Mouse (Mus musculus): Measurements from ENCODE around the gene Tm2d1. TPM values are rescaled to one million over a fixed set of nuclear protein-coding genes. Genes with fewer than 3 reads are reported as not detected.

Gene Tm2d1
- polyA plus RNA-seq, 1 experiment from 2014 or later = 144 TPM

GRCm38 (mm10) chr4:98395346-98395689 lies 12.2 kb upstream of the Tm2d1 start:
- H3K9me3 ChIP-seq (ENCODE audit: control insufficient read depth, low read length) = no peaks in the 10 kb centered on the region
- peaks cover 7% of the 10 kb centered on the region; the same call in 1 of the 2 replicates for H3K4me1 ChIP-seq (replicated peaks; ENCODE audit: control insufficient read depth, insufficient read depth, low read length)
- peak overlapping the region; percentile 91 for H3K4me3 ChIP-seq (replicated peaks; ENCODE audit: low read length)
- no peak for ATAC-seq (ENCODE audit: low FRiP score)
- 1% methylated on average over 7 of the region's 7 CpGs for WGBS
- peak overlapping the region; percentile 93 for H3K4me2 ChIP-seq (replicated peaks)
- no peaks in the 10 kb centered on the region for H3K27me3 ChIP-seq (ENCODE audit: control insufficient read depth, insufficient read depth, low read length)
- peak overlapping the region; percentile 86 for H3K27ac ChIP-seq
- peak; percentile 44 for DNase-seq (ENCODE audit: low spot score)
- no peaks in the 10 kb centered on the region for H3K36me3 ChIP-seq (replicated peaks; ENCODE audit: control insufficient read depth, insufficient read depth)
- peak overlapping the region; percentile 98 for H3K9ac ChIP-seq

- Histone ChIP-seq H3K36me3 (replicated peaks; ENCODE audit: control insufficient read depth, insufficient read depth) (no peaks in the 10 kb centered on the region), H3K27ac (no peak overlapping the region), H3K4me3 (replicated peaks; ENCODE audit: low read length) (no peak overlapping the region), H3K9ac (no peak overlapping the region), H3K4me1 (replicated peaks; ENCODE audit: control insufficient read depth, insufficient read depth, low read length) (peaks cover 10% of the 10 kb centered on the region), H3K27me3 (ENCODE audit: control insufficient read depth, insufficient read depth, low read length) (no peaks in the 10 kb centered on the region; the same call in 1 of the 2 replicates), H3K9me3 (ENCODE audit: control insufficient read depth, low read length) (no peaks in the 10 kb centered on the region), H3K4me2 (replicated peaks) (no peak overlapping the region)
- ATAC-seq (ENCODE audit: low FRiP score) (no peak), DNase-seq (ENCODE audit: low spot score) (no peak)
- WGBS = 64% methylated on average over 5 of the region's 5 CpGs
Observed at GRCm38 (mm10) chr4:98385036-98385435, 1.9 kb upstream of the Tm2d1 start.

- Histone ChIP-seq H3K9ac (no peak overlapping the region), H3K4me1 (replicated peaks; ENCODE audit: control insufficient read depth, insufficient read depth, low read length) (peaks cover 4% of the 10 kb centered on the region), H3K27ac (no peak overlapping the region), H3K4me2 (replicated peaks) (no peak overlapping the region), H3K9me3 (ENCODE audit: control insufficient read depth, low read length) (no peaks in the 10 kb centered on the region), H3K27me3 (ENCODE audit: control insufficient read depth, insufficient read depth, low read length) (no peaks in the 10 kb centered on the region), H3K36me3 (replicated peaks; ENCODE audit: control insufficient read depth, insufficient read depth) (peaks cover 21% of the 10 kb centered on the region), H3K4me3 (replicated peaks; ENCODE audit: low read length) (no peak overlapping the region)
- WGBS = 96% methylated on average over 2 of the region's 2 CpGs
- ATAC-seq (ENCODE audit: low FRiP score) = no peak
- DNase-seq (ENCODE audit: low spot score) = no peak
Observed at GRCm38 (mm10) chr4:98376943-98377342, 6.2 kb downstream of the Tm2d1 start.

- Histone ChIP-seq H3K27me3 (ENCODE audit: control insufficient read depth, insufficient read depth, low read length) (no peaks in the 10 kb centered on the region), H3K36me3 (replicated peaks; ENCODE audit: control insufficient read depth, insufficient read depth) (peaks cover 21% of the 10 kb centered on the region), H3K4me2 (replicated peaks) (no peak overlapping the region), H3K27ac (no peak overlapping the region), H3K9me3 (ENCODE audit: control insufficient read depth, low read length) (no peaks in the 10 kb centered on the region), H3K4me3 (replicated peaks; ENCODE audit: low read length) (no peak overlapping the region), H3K9ac (no peak overlapping the region), H3K4me1 (replicated peaks; ENCODE audit: control insufficient read depth, insufficient read depth, low read length) (no peaks in the 10 kb centered on the region)
- DNase-seq (ENCODE audit: low spot score) (no peak), ATAC-seq (ENCODE audit: low FRiP score) (no peak)
- WGBS = 63% methylated on average over 4 of the region's 4 CpGs
Observed at GRCm38 (mm10) chr4:98375401-98375800, 7.7 kb downstream of the Tm2d1 start.

- Histone ChIP-seq H3K4me2 (replicated peaks) (no peak overlapping the region), H3K27ac (no peak overlapping the region), H3K9me3 (ENCODE audit: control insufficient read depth, low read length) (no peaks in the 10 kb centered on the region), H3K4me3 (replicated peaks; ENCODE audit: low read length) (no peak overlapping the region), H3K36me3 (replicated peaks; ENCODE audit: control insufficient read depth, insufficient read depth) (peaks cover 23% of the 10 kb centered on the region), H3K9ac (no peak overlapping the region), H3K27me3 (ENCODE audit: control insufficient read depth, insufficient read depth, low read length) (no peaks in the 10 kb centered on the region), H3K4me1 (replicated peaks; ENCODE audit: control insufficient read depth, insufficient read depth, low read length) (no peaks in the 10 kb centered on the region)
- ATAC-seq (ENCODE audit: low FRiP score) (no peak), DNase-seq (ENCODE audit: low spot score) (no peak)
- 97% methylated on average over 9 of the region's 9 CpGs for WGBS
Observed at GRCm38 (mm10) chr4:98358034-98358809, 24.9 kb downstream of the Tm2d1 start.

- no peaks in the 10 kb centered on the region; the same call in 1 of the 2 replicates for H3K36me3 ChIP-seq (replicated peaks; ENCODE audit: control insufficient read depth, insufficient read depth)
- no peak overlapping the region for H3K27ac ChIP-seq
- no peaks in the 10 kb centered on the region for H3K27me3 ChIP-seq (ENCODE audit: control insufficient read depth, insufficient read depth, low read length)
- no peak overlapping the region for H3K9ac ChIP-seq
- no peaks in the 10 kb centered on the region for H3K9me3 ChIP-seq (ENCODE audit: control insufficient read depth, low read length)
- no peak for DNase-seq (ENCODE audit: low spot score)
- H3K4me2 ChIP-seq (replicated peaks) = no peak overlapping the region
- H3K4me1 ChIP-seq (replicated peaks; ENCODE audit: control insufficient read depth, insufficient read depth, low read length) = no peaks in the 10 kb centered on the region
- WGBS = 87% methylated on average over 5 of the region's 5 CpGs
- no peak for ATAC-seq (ENCODE audit: low FRiP score)
- no peak overlapping the region for H3K4me3 ChIP-seq (replicated peaks; ENCODE audit: low read length)
Observed at GRCm38 (mm10) chr4:98348580-98348979, 34.5 kb downstream of the Tm2d1 start.

GRCm38 (mm10) chr4:98345783-98346182 lies 37.3 kb downstream of the Tm2d1 start:
- DNase-seq (ENCODE audit: low spot score) (no peak), ATAC-seq (ENCODE audit: low FRiP score) (no peak)
- no peaks in the 10 kb centered on the region for H3K36me3 ChIP-seq (replicated peaks; ENCODE audit: control insufficient read depth, insufficient read depth)
- WGBS = 90% methylated on average over 10 of the region's 10 CpGs
- H3K4me3 ChIP-seq (replicated peaks; ENCODE audit: low read length) = no peak overlapping the region
- no peaks in the 10 kb centered on the region for H3K27me3 ChIP-seq (ENCODE audit: control insufficient read depth, insufficient read depth, low read length)
- H3K4me1 ChIP-seq (replicated peaks; ENCODE audit: control insufficient read depth, insufficient read depth, low read length) = no peaks in the 10 kb centered on the region
- no peak overlapping the region for H3K27ac ChIP-seq
- no peaks in the 10 kb centered on the region for H3K9me3 ChIP-seq (ENCODE audit: control insufficient read depth, low read length)
- H3K4me2 ChIP-seq (replicated peaks) = no peak overlapping the region
- no peak overlapping the region for H3K9ac ChIP-seq

GRCm38 (mm10) chr4:98339992-98340564 lies 43.0 kb downstream of the Tm2d1 start:
- Histone ChIP-seq H3K27me3 (ENCODE audit: control insufficient read depth, insufficient read depth, low read length) (no peaks in the 10 kb centered on the region), H3K9me3 (ENCODE audit: control insufficient read depth, low read length) (no peaks in the 10 kb centered on the region), H3K9ac (no peak overlapping the region), H3K4me2 (replicated peaks) (no peak overlapping the region), H3K36me3 (replicated peaks; ENCODE audit: control insufficient read depth, insufficient read depth) (no peaks in the 10 kb centered on the region), H3K4me1 (replicated peaks; ENCODE audit: control insufficient read depth, insufficient read depth, low read length) (peaks cover 8% of the 10 kb centered on the region; the same call in 1 of the 2 replicates), H3K27ac (no peak overlapping the region), H3K4me3 (replicated peaks; ENCODE audit: low read length) (no peak overlapping the region)
- DNase-seq (ENCODE audit: low spot score) (no peak), ATAC-seq (ENCODE audit: low FRiP score) (no peak)
- 78% methylated on average over 10 of the region's 10 CpGs for WGBS

- H3K9ac ChIP-seq = no peak overlapping the region
- WGBS = 42% methylated on average over 14 of the region's 14 CpGs
- no peaks in the 10 kb centered on the region for H3K27me3 ChIP-seq (ENCODE audit: control insufficient read depth, insufficient read depth, low read length)
- ATAC-seq (ENCODE audit: low FRiP score) = peak; percentile 60; the same call in 1 of the 2 replicates
- H3K9me3 ChIP-seq (ENCODE audit: control insufficient read depth, low read length) = no peaks in the 10 kb centered on the region
- peak; percentile 31 for DNase-seq (ENCODE audit: low spot score)
- H3K4me2 ChIP-seq (replicated peaks) = 0 out of 2 replicates have a peak overlapping the region, but pooled peaks have one; percentile 3
- no peak overlapping the region for H3K4me3 ChIP-seq (replicated peaks; ENCODE audit: low read length)
- 0 out of 2 replicates have a peak overlapping the region, but pooled peaks have one; percentile 26 for H3K27ac ChIP-seq
- H3K4me1 ChIP-seq (replicated peaks; ENCODE audit: control insufficient read depth, insufficient read depth, low read length) = peaks cover 8% of the 10 kb centered on the region; the same call in 1 of the 2 replicates
- H3K36me3 ChIP-seq (replicated peaks; ENCODE audit: control insufficient read depth, insufficient read depth) = no peaks in the 10 kb centered on the region
Observed at GRCm38 (mm10) chr4:98338636-98339630, 44.2 kb downstream of the Tm2d1 start.
